Mouse (Mus musculus) limb, embryonic 11.5 days (tissue): ENCODE data around the gene Cadm4. TPM values are rescaled to one million over a fixed set of nuclear protein-coding genes. Genes with fewer than 3 reads are reported as not detected.
"Not testable (repeated sequence)": the region's sequence is repeated elsewhere in the genome, so short reads cannot be mapped to it uniquely, and the experiment has no call there.

Experiments
- ATAC-seq: fragments of 200-750 bp; cut with Nextera tagmentation; 2 replicates; pipeline ENCODE4 v1.8.0; 2017; ENCODE audit warnings: low read depth; ENCODE audit not compliant: insufficient number of reproducible peaks, low FRiP score, low TSS enrichment
- DNase-seq: peaks from one replicate; pipeline ENCODE4 v3.0.0-alpha.2; 2015; ENCODE audit warnings: low spot score
- H3K27ac ChIP-seq: fragments of 300-500 bp; sonication (generic); replicated peaks from 2 replicates; pipeline ENCODE4 v1.5.1; 2014; ENCODE audit warnings: low read depth, mild to moderate bottlenecking, low read length
- H3K27me3 ChIP-seq: fragments of 300-500 bp; sonication (generic); 2 replicates; pipeline ENCODE4 v1.6.1; 2014; ENCODE audit warnings: mild to moderate bottlenecking, low read length, mixed read lengths; ENCODE audit not compliant: control insufficient read depth, insufficient read depth
- H3K36me3 ChIP-seq: fragments of 300-500 bp; sonication (generic); 2 replicates; pipeline ENCODE4 v1.6.1; 2014; ENCODE audit warnings: mild to moderate bottlenecking, low read length, moderate library complexity, mixed read lengths; ENCODE audit not compliant: control insufficient read depth, insufficient read depth
- H3K4me1 ChIP-seq: fragments of 300-500 bp; sonication (generic); 2 replicates; pipeline ENCODE4 v1.6.1; 2014; ENCODE audit warnings: low read length, mixed read lengths; ENCODE audit not compliant: control insufficient read depth, insufficient read depth
- H3K4me2 ChIP-seq: fragments of 300-500 bp; sonication (generic); 2 replicates; pipeline ENCODE4 v1.6.1; 2014; ENCODE audit warnings: low read depth, mild to moderate bottlenecking, moderate library complexity; ENCODE audit not compliant: severe bottlenecking
- H3K4me3 ChIP-seq: fragments of 300-500 bp; sonication (generic); 2 replicates; pipeline ENCODE4 v1.5.1; 2014; ENCODE audit warnings: low read depth, low read length
- H3K9ac ChIP-seq: fragments of 300-500 bp; sonication (generic); 2 replicates; pipeline ENCODE4 v1.6.1; 2014; ENCODE audit warnings: mild to moderate bottlenecking, low read length
- H3K9me3 ChIP-seq: fragments of 300-500 bp; sonication (generic); 2 replicates; pipeline ENCODE4 v1.6.1; 2016; ENCODE audit warnings: low read length; ENCODE audit not compliant: control insufficient read depth
- WGBS: fragments of 180-500 bp; shearing (Covaris S2); extraction: QIAGEN DNeasy Blood & Tissue Kit; methylation state at CpG from one replicate; pipeline ENCODE4 v1.1.7; 2014; 5-methylcytosine and 5-hydroxymethylcytosine counted together
- polyA plus RNA-seq: library from polyadenylated mRNA; unstranded; fragments of >200 nt; fragmentation: Nextera tagmentation; extraction: Ambion mirVana; gene quantifications from 2 replicates; pipeline ENCODE4 v1.2.1, GENCODE M21; 2014

Gene Cadm4
- polyA plus RNA-seq, 1 experiment from 2014 or later = 2.2 TPM

DNA sequence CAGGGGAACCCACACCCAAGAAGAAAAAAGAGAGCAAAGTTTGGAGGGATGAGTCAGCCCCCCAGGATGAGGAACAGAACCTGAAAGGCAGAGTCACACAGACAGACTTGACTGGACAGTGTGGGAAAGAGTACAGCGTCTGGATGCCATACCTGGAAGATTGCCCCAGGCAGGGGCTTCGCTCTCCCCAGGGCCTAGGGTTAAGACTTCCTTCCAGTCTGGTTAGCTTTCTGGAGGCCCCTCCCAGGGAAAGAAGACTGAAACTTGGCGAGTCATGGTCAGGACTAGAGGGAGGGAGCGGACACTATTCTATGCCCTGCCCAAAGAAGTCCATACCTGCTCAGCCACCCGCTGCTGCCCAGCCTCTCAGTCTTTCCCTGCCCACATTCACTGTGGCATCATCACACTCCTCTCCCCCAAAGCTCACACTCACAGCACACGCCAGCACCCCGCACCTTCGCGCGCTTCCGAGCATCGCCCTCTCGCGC is 793 bp upstream of the Cadm4 start:
- peaks cover 5% of the 10 kb centered on the region for H3K4me1 ChIP-seq
- H3K4me2 ChIP-seq = peak overlapping the region; percentile 91
- ATAC-seq (no peak), DNase-seq (peak; percentile 30)
- H3K9me3 ChIP-seq = no peaks in the 10 kb centered on the region; the same call in 1 of the 2 replicates
- peak overlapping the region; percentile 67; the same call in 1 of the 2 replicates for H3K9ac ChIP-seq
- H3K36me3 ChIP-seq = no peaks in the 10 kb centered on the region
- peak overlapping the region; percentile 65 for H3K4me3 ChIP-seq
- peaks cover 5% of the 10 kb centered on the region; the same call in 1 of the 2 replicates for H3K27me3 ChIP-seq
- WGBS = 12% methylated on average over 14 of the region's 14 CpGs
- no peak overlapping the region for H3K27ac ChIP-seq

DNA sequence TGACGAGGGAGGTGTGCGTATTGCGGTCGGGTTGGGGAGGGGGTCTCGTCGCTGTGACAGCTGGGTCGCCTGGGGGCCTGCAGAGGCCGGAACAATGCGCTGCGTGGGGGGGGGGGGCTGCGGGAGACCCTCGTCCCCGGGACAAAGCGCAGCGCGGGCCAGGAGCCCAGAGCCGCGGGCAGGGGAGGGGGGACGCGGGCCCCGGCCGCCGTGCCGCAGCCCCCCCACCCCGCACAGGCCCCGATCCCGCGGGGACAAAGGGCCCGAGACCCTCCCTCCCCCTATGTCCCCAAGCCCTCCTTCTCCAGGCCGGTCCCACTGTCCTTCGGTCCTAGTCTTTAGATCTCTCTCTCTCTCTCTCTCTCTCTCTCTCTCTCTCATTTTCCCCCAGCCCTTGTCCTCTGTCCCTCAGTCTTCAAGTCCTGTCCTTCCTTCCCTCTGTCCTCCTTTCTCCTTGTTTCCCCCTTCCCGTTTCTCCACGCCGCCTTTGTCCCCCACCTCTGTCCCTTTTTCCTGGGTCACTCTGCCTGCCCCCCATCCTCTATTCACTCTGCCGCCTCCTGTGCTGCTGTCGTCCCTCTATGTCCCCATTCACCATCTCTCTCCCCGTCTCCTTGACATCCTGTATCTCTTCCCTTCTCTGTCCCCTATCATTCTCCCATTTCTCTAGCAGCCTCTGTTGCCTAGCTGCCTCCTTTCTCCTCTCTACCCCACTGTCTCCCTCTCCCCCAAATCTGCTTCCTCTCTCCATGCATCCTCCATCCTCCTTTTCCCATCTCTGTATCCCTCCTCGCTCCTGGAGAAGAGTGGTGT is 591 bp downstream of the Cadm4 start:
- H3K4me1 ChIP-seq = peaks cover 5% of the 10 kb centered on the region
- H3K9ac ChIP-seq = peak overlapping the region; percentile 67
- peak overlapping the region; percentile 91 for H3K4me2 ChIP-seq
- no peaks in the 10 kb centered on the region; the same call in 1 of the 2 replicates for H3K9me3 ChIP-seq
- WGBS = 3% methylated on average over 15 of the region's 38 CpGs
- peaks cover 5% of the 10 kb centered on the region; the same call in 1 of the 2 replicates for H3K27me3 ChIP-seq
- H3K4me3 ChIP-seq = peak overlapping the region; percentile 65
- 0 out of 2 replicates have a peak, but pooled peaks have one; percentile 20 for ATAC-seq
- no peaks in the 10 kb centered on the region for H3K36me3 ChIP-seq
- DNase-seq = no peak
- no peak overlapping the region for H3K27ac ChIP-seq

DNA sequence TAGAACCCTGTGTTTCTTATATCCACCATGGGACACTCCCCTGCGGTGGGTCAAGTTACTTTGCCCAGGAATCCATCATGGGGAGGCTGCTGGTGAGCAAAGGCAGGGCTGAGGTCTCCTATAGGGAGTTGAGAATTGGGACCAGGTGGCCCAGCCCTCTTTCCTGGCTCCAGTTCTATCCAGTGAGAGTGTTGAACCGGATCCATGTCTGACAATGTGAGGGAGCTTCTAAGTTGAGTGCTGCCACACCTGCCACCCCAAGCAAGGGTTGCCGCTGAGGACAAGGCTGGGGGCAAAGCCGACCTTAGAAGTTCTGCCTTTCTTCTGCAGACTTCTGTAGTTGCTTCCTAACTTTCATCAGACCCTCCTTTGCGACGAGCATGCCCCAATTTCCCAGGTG is 1.5 kb downstream of the Cadm4 start:
- H3K4me2 ChIP-seq, H3K4me3 ChIP-seq, ATAC-seq, H3K9me3 ChIP-seq, H3K9ac ChIP-seq, DNase-seq, H3K27ac ChIP-seq, H3K27me3 ChIP-seq, H3K36me3 ChIP-seq, H3K4me1 ChIP-seq: not testable (repeated sequence)
- WGBS = 46% methylated on average over 6 of the region's 6 CpGs

GRCm38 (mm10) chr7:24485481-24485880 is 3.7 kb downstream of the Cadm4 start:
- peaks cover 5% of the 10 kb centered on the region; the same call in 1 of the 2 replicates for H3K27me3 ChIP-seq

GRCm38 (mm10) chr7:24486654-24487130 is 4.9 kb downstream of the Cadm4 start:
- Histone ChIP-seq H3K27ac (no peak overlapping the region), H3K4me2 (no peak overlapping the region), H3K4me3 (no peak overlapping the region), H3K4me1 (peaks cover 5% of the 10 kb centered on the region), H3K9ac (no peak overlapping the region), H3K36me3 (no peaks in the 10 kb centered on the region), H3K9me3 (no peaks in the 10 kb centered on the region), H3K27me3 (peaks cover 5% of the 10 kb centered on the region; the same call in 1 of the 2 replicates)
- DNase-seq (no peak), ATAC-seq (no peak)
- WGBS = 63% methylated on average over 9 of the region's 9 CpGs

More at GRCm38 (mm10) chr7:24485481-24485880, 3.7 kb downstream of the Cadm4 start:
- Histone ChIP-seq H3K4me2 (no peak overlapping the region), H3K9me3 (no peaks in the 10 kb centered on the region), H3K27ac (no peak overlapping the region), H3K4me3 (no peak overlapping the region), H3K36me3 (no peaks in the 10 kb centered on the region), H3K4me1 (peaks cover 5% of the 10 kb centered on the region), H3K9ac (no peak overlapping the region)
- ATAC-seq (no peak), DNase-seq (no peak)
- 83% methylated on average over 9 of the region's 9 CpGs for WGBS

GRCm38 (mm10) chr7:24487403-24487802 is 5.6 kb downstream of the Cadm4 start:
- Histone ChIP-seq H3K27ac (no peak overlapping the region), H3K4me1 (peaks cover 5% of the 10 kb centered on the region), H3K9ac (no peak overlapping the region), H3K4me3 (no peak overlapping the region), H3K4me2 (no peak overlapping the region), H3K27me3 (peaks cover 5% of the 10 kb centered on the region; the same call in 1 of the 2 replicates), H3K36me3 (no peaks in the 10 kb centered on the region), H3K9me3 (no peaks in the 10 kb centered on the region)
- no peak for ATAC-seq
- 31% methylated on average over 3 of the region's 3 CpGs for WGBS
- no peak for DNase-seq

DNA sequence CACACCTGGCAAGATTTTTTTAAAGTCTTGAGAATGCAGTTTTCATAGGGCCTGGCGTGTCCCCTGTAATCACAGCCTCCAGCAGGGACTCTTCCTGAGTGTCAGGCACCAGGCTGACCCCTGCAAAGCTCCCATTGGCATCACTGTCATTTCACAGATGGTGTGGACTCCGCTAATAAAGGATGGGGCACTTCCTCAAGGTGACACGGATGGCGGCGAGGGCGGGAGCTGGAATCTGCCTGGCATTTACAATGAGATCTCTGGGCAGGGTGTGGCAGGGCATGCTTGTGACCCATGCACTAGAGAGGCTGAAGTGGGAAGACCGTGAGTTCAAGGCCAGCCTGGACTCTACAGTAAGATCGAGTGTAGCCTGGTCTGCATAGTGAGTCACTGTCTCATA is 6.5 kb downstream of the Cadm4 start:
- Histone ChIP-seq H3K9me3 (no peaks in the 10 kb centered on the region), H3K4me1 (no peaks in the 10 kb centered on the region), H3K36me3 (no peaks in the 10 kb centered on the region), H3K4me3 (no peak overlapping the region), H3K27me3 (no peaks in the 10 kb centered on the region; the same call in 1 of the 2 replicates), H3K9ac (no peak overlapping the region), H3K4me2 (no peak overlapping the region), H3K27ac (no peak overlapping the region)
- no peak for ATAC-seq
- WGBS = 88% methylated on average over 8 of the region's 8 CpGs
- DNase-seq = no peak

- H3K4me3 ChIP-seq = peak overlapping the region; percentile 31
- ATAC-seq (peak; percentile 57; the same call in 1 of the 2 replicates), DNase-seq (peak; percentile 72)
- no peaks in the 10 kb centered on the region for H3K36me3 ChIP-seq
- 14% methylated on average over 43 of the region's 43 CpGs for WGBS
- no peak overlapping the region for H3K27ac ChIP-seq
- peaks cover 2% of the 10 kb centered on the region; the same call in 1 of the 2 replicates for H3K4me1 ChIP-seq
- H3K27me3 ChIP-seq = peaks cover 29% of the 10 kb centered on the region
- H3K9ac ChIP-seq = peak overlapping the region; percentile 47; the same call in 1 of the 2 replicates
- H3K4me2 ChIP-seq = peak overlapping the region; percentile 60
- H3K9me3 ChIP-seq = peaks cover 3% of the 10 kb centered on the region; the same call in 1 of the 2 replicates
Measured at GRCm38 (mm10) chr7:24499856-24500577, 18.2 kb downstream of the Cadm4 start.
